Mouse (Mus musculus) hindbrain, embryonic 13.5 days (tissue): ENCODE results near the gene Meox1. TPM values are rescaled to one million over a fixed set of nuclear protein-coding genes. Genes with fewer than 3 reads are reported as not detected.

Source experiments
- ATAC-seq: fragments of 200-750 bp; cut with Nextera tagmentation; 2 replicates; pipeline ENCODE4 v1.8.0; 2017; ENCODE audit warnings: moderate TSS enrichment; ENCODE audit not compliant: low FRiP score
- H3K27ac ChIP-seq: fragments of 300-500 bp; sonication (generic); 2 replicates; pipeline ENCODE4 v1.5.1; 2015; ENCODE audit warnings: inconsistent platforms, mild to moderate bottlenecking, moderate library complexity
- H3K27me3 ChIP-seq: fragments of 300-500 bp; sonication (generic); 2 replicates; pipeline ENCODE4 v1.6.1; 2015; ENCODE audit warnings: mild to moderate bottlenecking, inconsistent platforms
- H3K36me3 ChIP-seq: fragments of 300-500 bp; sonication (generic); 2 replicates; pipeline ENCODE4 v1.6.1; 2015; ENCODE audit warnings: mild to moderate bottlenecking, inconsistent platforms
- H3K4me1 ChIP-seq: fragments of 300-500 bp; sonication (generic); replicated peaks from 2 replicates; pipeline ENCODE4 v1.6.1; 2015; ENCODE audit warnings: inconsistent platforms
- H3K4me2 ChIP-seq: fragments of 300-500 bp; sonication (generic); 2 replicates; pipeline ENCODE4 v1.6.1; 2015; ENCODE audit warnings: inconsistent platforms, mild to moderate bottlenecking, moderate library complexity
- H3K4me3 ChIP-seq: fragments of 300-500 bp; sonication (generic); 2 replicates; pipeline ENCODE4 v1.5.1; 2015; ENCODE audit warnings: mild to moderate bottlenecking, inconsistent platforms
- H3K9ac ChIP-seq: fragments of 300-500 bp; sonication (generic); 2 replicates; pipeline ENCODE4 v1.6.1; 2015; ENCODE audit warnings: mild to moderate bottlenecking, inconsistent platforms
- H3K9me3 ChIP-seq: fragments of 300-500 bp; sonication (generic); 2 replicates; pipeline ENCODE4 v1.6.1; 2016; ENCODE audit warnings: inconsistent platforms
- WGBS: fragments of 180-500 bp; shearing (Covaris S2); methylation state at CpG from one replicate; pipeline ENCODE4 v1.1.7; 2015; 5-methylcytosine and 5-hydroxymethylcytosine counted together
- polyA plus RNA-seq: library from polyadenylated mRNA; unstranded; fragments of >200 nt; fragmentation: Nextera tagmentation; extraction: Ambion mirVana; gene quantifications from 2 replicates; pipeline ENCODE4 v1.2.1, GENCODE M21; 2015

The Meox1 gene
- polyA plus RNA-seq, 1 experiment from 2014 or later: 0.43 TPM

DNA sequence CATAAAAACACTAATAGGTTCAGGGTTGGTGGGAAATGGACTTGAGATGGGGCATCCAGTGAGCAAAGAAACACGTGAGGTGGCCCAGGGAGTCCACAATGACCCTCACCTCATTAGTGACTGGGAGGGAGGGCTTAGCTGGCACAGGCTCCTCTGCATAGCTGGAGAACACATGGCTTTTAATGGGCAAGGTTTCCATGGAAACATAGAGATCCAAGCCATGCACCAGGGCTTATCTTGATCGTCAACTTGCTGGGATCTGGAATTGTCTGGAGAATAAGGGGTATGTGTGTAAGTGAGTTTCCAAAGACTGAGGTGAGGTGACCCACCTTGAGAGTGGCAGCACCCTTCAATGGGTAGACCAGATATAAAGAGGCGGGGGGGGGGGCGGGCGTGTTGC lies 19.2 kb downstream of the Meox1 start:
- Histone ChIP-seq H3K27ac (no peak overlapping the region), H3K9ac (no peak overlapping the region), H3K4me3 (no peak overlapping the region), H3K4me1 (peaks cover 30% of the 10 kb centered on the region), H3K36me3 (no peaks in the 10 kb centered on the region), H3K4me2 (no peak overlapping the region), H3K9me3 (no peaks in the 10 kb centered on the region), H3K27me3 (no peaks in the 10 kb centered on the region)
- WGBS: 63% methylated on average over 5 of the region's 5 CpGs
- ATAC-seq: no peak

DNA sequence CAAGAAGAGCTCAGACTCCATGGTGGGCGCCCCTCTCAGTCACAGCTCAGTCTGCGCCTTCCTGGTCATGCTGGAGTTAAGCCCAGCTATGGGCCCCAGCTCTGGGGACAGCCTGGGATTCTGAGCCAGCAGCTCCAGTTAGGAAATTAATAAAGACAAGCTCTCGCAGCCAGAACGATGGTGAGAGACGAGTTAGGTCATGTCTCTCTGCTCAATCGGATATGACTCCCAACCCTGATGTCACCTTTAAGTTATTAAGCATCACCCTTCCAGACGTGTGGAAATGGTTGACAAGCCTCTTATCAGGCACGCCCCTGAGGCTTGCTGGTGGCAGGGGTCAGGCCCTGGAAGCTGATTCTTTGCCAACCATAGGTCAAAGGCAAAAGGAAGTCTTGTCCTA lies 20.3 kb downstream of the Meox1 start:
- 75% methylated on average over 8 of the region's 8 CpGs for WGBS

DNA sequence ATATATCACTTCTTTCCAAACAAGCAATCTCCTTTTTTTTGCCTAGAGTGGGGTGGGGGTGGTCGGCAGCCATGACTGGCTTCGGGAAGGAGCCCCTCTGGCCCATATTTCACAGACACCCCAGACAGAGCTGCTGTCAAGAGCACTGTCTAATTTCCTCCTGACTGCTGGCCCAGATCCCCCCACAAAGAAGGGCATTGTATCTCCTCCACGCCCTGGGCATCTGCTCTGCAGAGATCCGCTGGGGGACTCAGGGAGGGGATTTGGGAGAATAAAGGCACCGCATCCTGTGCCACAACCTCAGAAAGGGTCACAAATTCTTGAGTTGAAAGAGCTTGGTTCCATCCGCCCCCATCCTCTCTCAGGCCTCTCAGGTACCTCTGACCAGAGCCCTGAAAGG lies 22.7 kb downstream of the Meox1 start:
- 47% methylated on average over 6 of the region's 6 CpGs for WGBS
- Histone ChIP-seq H3K4me3 (no peak overlapping the region), H3K9ac (no peak overlapping the region), H3K9me3 (no peaks in the 10 kb centered on the region), H3K27me3 (no peaks in the 10 kb centered on the region), H3K4me2 (no peak overlapping the region), H3K4me1 (peaks cover 22% of the 10 kb centered on the region), H3K27ac (no peak overlapping the region), H3K36me3 (no peaks in the 10 kb centered on the region)
- no peak for ATAC-seq

More for the DNA sequence above, 20.3 kb downstream of the Meox1 start:
- H3K27ac ChIP-seq: no peak overlapping the region
- H3K9ac ChIP-seq: no peak overlapping the region
- H3K27me3 ChIP-seq: no peaks in the 10 kb centered on the region
- no peak for ATAC-seq
- no peak overlapping the region for H3K4me3 ChIP-seq
- no peaks in the 10 kb centered on the region for H3K9me3 ChIP-seq
- no peak overlapping the region for H3K4me2 ChIP-seq
- no peaks in the 10 kb centered on the region for H3K36me3 ChIP-seq
- peaks cover 27% of the 10 kb centered on the region for H3K4me1 ChIP-seq

DNA sequence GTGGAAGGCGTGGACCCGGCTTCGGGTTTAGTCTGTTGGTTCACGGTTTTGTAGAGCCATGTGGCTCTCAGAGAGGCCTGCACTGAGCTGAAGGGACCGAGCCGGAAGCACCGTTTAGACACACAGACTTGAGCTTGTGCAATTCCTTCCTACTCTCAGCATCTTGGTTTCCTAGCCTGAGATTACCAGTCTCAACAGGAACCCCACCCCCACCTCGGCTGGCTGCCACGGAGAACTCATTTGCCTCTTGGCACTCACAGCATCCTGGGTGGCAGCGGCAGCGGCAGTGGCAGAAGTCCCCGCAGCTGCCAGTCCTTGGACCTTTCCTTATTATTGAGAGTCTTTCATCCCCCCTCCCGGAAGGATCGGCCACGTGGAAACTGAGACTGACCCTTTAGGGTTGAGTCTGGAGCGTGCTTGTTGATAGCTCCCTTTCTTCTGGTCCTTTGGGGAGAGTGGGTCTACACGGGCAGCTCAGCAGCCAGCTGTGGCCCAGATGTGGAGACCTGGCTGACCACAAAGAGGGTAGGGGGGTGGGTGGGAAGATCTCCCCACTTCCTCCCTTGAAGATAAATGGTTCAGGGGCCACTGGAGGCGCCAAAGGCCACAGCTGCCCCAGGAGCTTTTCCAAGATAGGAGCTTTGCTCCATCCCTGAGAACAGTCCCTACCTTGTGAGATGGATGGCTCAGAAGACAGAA lies 24.0 kb downstream of the Meox1 start:
- H3K36me3 ChIP-seq: no peaks in the 10 kb centered on the region
- WGBS: 69% methylated on average over 18 of the region's 18 CpGs
- no peak overlapping the region for H3K4me2 ChIP-seq
- ATAC-seq: no peak
- H3K27me3 ChIP-seq: no peaks in the 10 kb centered on the region
- H3K4me3 ChIP-seq: no peak overlapping the region
- no peak overlapping the region for H3K9ac ChIP-seq
- no peaks in the 10 kb centered on the region for H3K9me3 ChIP-seq
- H3K4me1 ChIP-seq: peaks cover 21% of the 10 kb centered on the region
- H3K27ac ChIP-seq: no peak overlapping the region

DNA sequence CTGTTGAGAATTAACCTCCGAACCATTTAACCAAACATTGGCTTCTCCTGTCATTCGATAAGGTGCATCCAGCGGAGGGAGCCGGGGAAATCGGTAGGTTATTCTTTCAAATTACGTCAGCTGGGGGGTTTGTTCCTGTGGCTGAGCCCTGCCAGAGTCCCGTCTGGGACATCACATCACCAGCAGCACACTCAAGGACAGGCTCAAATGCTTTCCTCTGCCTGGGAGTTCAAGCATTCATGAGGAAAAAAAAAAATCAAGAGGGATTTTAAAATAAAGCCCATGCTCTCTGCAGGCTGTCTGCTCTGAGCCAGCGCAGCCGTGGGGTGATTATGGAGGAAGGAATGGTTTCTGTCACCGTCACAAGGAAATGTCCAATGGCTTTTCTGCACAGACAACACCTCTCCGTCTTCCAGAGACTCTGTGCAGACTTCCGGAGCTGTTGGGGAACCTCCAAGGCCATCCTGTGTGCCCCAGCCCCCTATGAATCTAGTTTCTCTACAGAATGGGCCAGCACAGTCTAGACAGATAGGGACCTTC lies 26.6 kb downstream of the Meox1 start:
- no peaks in the 10 kb centered on the region for H3K9me3 ChIP-seq
- no peak overlapping the region for H3K9ac ChIP-seq
- H3K36me3 ChIP-seq: no peaks in the 10 kb centered on the region
- H3K4me2 ChIP-seq: no peak overlapping the region
- H3K4me3 ChIP-seq: no peak overlapping the region
- H3K4me1 ChIP-seq: peaks cover 12% of the 10 kb centered on the region
- 75% methylated on average over 12 of the region's 12 CpGs for WGBS
- no peak for ATAC-seq
- H3K27me3 ChIP-seq: no peaks in the 10 kb centered on the region
- no peak overlapping the region for H3K27ac ChIP-seq

DNA sequence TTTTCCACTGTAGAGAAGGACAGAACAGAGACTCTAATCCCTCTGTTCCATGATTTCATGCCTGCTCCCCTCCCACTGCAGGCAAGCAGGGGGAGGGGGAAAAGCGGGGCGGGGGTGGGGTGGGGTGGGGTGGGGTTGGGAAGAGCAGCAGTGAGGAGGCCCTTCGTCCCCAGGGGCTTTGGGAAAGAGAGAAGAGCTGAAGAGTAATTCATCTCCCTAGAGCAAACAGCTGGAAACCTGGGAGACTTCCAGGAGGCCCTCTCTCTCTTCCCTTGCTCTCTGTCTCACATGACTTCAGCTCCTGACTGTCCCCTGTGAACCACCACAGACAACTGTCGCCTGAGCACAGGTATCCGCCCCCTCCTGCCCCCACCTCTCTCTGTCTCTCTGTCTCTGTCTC lies 35.4 kb downstream of the Meox1 start:
- H3K4me2 ChIP-seq: no peak overlapping the region
- no peaks in the 10 kb centered on the region for H3K36me3 ChIP-seq

DNA sequence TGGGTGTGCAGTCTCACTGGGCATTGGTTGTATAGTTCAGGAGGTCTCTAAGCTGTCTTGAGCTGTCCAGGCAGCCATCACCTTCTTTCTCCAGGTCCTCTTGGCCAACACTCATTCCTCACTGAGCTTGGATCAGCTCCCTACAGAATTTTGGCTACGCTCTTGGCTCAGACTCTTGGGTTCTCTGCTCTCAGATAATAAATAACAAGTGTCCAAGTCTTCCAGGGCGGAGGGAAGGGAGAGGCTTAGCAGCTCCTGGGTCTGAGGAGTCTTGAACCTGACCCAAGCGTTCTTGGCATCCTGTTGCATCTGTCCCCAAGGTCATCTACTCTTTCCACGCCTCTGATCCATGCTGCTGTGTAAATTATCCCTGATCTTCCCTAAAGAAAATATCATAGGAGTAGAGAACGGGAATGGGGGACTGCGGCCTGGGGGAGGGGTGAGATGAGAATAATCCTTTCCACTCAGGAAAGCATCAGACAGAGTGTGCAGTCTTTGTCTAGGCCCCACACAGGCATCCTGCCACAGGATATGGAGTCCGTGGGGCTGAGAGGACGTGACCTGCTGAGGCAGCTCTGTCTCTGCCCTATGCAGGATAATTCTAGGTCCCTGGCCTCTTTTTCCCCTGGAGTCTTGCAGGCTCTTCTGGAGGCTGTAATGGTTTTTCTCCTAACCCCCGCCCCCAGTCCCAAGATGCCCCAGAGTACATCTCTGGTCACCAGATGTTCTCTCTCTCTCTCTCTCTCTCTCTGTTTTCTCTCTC lies 38.0 kb downstream of the Meox1 start:
- no peaks in the 10 kb centered on the region for H3K36me3 ChIP-seq
- no peak overlapping the region for H3K4me3 ChIP-seq
- no peak overlapping the region for H3K27ac ChIP-seq
- ATAC-seq: no peak
- WGBS: 81% methylated on average over 9 of the region's 9 CpGs
- H3K9ac ChIP-seq: no peak overlapping the region
- H3K4me1 ChIP-seq: peaks cover 10% of the 10 kb centered on the region
- no peak overlapping the region for H3K4me2 ChIP-seq
- H3K9me3 ChIP-seq: no peaks in the 10 kb centered on the region
- H3K27me3 ChIP-seq: no peaks in the 10 kb centered on the region

More for the DNA sequence above, 35.4 kb downstream of the Meox1 start:
- 11% methylated on average over 4 of the region's 5 CpGs for WGBS
- Histone ChIP-seq H3K4me1 (no peaks in the 10 kb centered on the region), H3K9me3 (no peaks in the 10 kb centered on the region), H3K27me3 (no peaks in the 10 kb centered on the region), H3K9ac (no peak overlapping the region), H3K27ac (no peak overlapping the region), H3K4me3 (no peak overlapping the region)
- ATAC-seq: no peak

DNA sequence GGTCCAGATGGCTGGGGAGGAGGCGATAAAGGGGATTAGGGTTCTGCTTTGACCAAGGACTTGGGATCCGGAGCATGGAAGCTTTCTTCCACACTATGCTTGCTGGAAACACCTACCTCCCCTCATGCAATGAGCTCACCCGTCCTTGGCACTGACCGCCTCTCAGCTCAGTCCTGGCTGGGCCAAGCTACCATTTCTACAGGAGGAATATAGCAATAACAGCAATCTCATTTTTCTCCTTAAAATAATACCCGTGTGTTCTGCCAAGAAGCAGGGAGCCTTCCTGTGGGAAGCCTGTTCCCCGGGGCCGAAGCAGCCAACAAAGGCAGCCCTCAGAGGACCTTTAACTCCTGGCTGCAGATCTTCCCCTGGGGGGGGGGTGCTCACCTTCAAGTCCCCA lies 43.1 kb downstream of the Meox1 start:
- no peak overlapping the region for H3K27ac ChIP-seq
- H3K4me2 ChIP-seq: no peak overlapping the region
- no peaks in the 10 kb centered on the region for H3K36me3 ChIP-seq
- 77% methylated on average over 7 of the region's 7 CpGs for WGBS
- ATAC-seq: no peak
- H3K27me3 ChIP-seq: no peaks in the 10 kb centered on the region
- no peaks in the 10 kb centered on the region for H3K9me3 ChIP-seq
- H3K4me3 ChIP-seq: no peak overlapping the region
- H3K4me1 ChIP-seq: peaks cover 12% of the 10 kb centered on the region
- H3K9ac ChIP-seq: no peak overlapping the region

DNA sequence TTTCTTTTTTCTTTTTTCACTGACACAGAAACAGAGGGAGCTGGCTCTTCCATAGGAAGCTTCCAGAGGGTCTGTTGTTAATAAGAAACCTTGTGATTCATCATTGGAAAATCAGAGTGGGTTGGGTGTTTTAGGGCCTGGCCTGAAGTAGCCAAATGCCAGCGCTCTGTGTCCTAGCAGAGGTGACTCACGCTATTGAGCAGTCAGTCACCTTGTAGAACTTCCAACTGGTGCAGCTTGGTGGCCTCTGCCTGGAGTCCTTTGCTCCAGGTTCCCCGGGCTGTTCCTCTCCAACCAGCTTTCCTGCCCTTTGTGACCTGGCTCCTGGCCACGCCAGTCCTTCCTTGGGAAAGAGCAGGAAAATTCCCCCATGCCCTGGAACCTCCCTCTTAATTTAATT lies 44.9 kb downstream of the Meox1 start:
- no peak overlapping the region for H3K4me3 ChIP-seq
- no peak overlapping the region for H3K4me2 ChIP-seq
- peaks cover 12% of the 10 kb centered on the region for H3K4me1 ChIP-seq
- no peaks in the 10 kb centered on the region for H3K27me3 ChIP-seq
- H3K9ac ChIP-seq: no peak overlapping the region
- WGBS: 80% methylated on average over 4 of the region's 4 CpGs
- ATAC-seq: no peak
- no peak overlapping the region for H3K27ac ChIP-seq
- no peaks in the 10 kb centered on the region for H3K36me3 ChIP-seq
- H3K9me3 ChIP-seq: no peaks in the 10 kb centered on the region

DNA sequence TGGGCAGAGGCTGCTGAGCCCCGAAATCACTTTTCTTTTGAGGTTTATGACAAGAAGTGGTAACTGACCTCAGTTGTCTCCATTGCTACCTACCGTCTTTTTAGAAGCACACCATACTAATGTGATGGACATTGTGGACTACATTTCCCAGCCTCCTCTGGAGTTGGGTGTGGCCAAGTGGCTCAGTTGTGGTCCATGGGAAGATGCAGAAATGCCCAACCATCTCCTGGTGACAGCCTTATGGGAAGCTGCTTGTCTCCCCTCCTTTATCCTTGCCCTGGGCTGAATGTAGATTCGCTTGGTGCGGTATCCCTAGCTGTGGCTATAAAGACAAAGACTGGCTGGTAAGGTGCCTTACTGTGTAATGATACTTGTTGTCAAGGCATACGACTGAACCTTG lies 46.7 kb downstream of the Meox1 start:
- Histone ChIP-seq H3K9ac (no peak overlapping the region), H3K4me2 (no peak overlapping the region), H3K36me3 (no peaks in the 10 kb centered on the region), H3K27ac (no peak overlapping the region), H3K4me1 (peaks cover 12% of the 10 kb centered on the region), H3K4me3 (no peak overlapping the region), H3K27me3 (no peaks in the 10 kb centered on the region), H3K9me3 (no peaks in the 10 kb centered on the region)
- 86% methylated on average over 5 of the region's 5 CpGs for WGBS
- ATAC-seq: no peak

DNA sequence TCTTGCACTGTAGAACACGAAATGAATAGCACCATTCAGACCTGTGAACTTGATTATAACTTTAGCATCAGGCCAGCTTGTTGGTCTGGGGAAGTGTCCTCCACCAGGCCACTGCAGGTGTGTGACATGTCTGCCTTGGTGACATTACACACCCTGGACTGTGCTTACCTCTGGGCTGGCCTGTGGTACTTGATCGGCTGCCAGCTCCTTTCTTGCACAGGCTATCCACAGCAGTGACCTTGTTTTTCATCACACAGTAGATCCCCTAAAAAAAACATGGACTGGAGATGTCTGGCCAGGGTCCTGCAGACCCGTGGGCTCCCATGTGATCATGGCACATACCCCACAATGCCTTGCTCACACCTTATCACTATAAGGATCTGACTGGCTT lies 51.4 kb downstream of the Meox1 start:
- Histone ChIP-seq H3K4me2 (no peak overlapping the region), H3K27ac (no peak overlapping the region), H3K36me3 (no peaks in the 10 kb centered on the region), H3K9me3 (peaks cover 6% of the 10 kb centered on the region), H3K27me3 (no peaks in the 10 kb centered on the region), H3K4me1 (no peaks in the 10 kb centered on the region), H3K4me3 (no peak overlapping the region), H3K9ac (no peak overlapping the region)
- no peak for ATAC-seq
- 81% methylated on average over 3 of the region's 3 CpGs for WGBS

DNA sequence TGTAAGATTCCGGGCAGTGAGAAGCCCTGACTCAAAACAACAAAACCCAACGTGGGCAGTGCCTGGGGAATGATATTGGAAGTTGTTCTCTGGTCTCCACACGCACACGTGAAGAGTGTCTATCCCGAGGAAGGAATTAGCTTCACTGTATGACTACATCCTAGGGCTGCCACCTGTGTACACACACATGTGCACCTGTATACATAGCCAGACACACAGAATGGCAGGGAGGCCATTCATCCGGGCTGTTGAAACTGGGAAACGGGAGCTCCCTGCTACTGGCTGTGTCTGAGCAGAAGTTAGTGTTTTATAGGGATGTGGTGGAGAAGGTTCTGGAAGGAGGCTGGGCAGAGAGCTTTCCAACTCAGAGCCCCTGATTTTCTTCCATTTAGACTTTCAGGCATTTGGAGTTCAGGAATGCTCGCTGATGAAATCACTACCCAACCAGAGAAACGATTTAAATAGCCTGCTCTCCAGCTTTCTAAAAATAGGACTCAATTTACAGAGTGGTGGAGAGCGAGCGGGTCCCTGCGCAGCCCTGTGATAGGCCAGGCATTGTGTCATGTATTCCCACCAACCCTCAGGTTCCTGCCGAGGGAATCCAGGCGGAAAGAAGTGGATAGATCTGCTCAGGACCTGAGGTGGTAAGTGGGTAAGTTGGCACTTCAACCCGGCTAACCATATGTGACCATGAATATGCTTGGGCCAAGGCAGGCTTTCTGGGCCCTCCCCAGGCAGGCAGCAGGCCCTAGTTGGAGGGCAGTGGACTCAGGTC lies 52.0 kb downstream of the Meox1 start:
- Histone ChIP-seq H3K27me3 (no peaks in the 10 kb centered on the region), H3K9ac (no peak overlapping the region), H3K4me3 (no peak overlapping the region), H3K9me3 (peaks cover 6% of the 10 kb centered on the region), H3K27ac (no peak overlapping the region), H3K36me3 (no peaks in the 10 kb centered on the region), H3K4me2 (no peak overlapping the region), H3K4me1 (no peaks in the 10 kb centered on the region)
- WGBS: 84% methylated on average over 15 of the region's 15 CpGs
- ATAC-seq: no peak
